Mouse (Mus musculus) neural tube, embryonic 14.5 days (tissue): ENCODE measurements around the gene 2900092C05Rik. TPM values are rescaled to one million over a fixed set of nuclear protein-coding genes. Genes with fewer than 3 reads are reported as not detected.

Experiments used
- polyA plus RNA-seq: library from polyadenylated mRNA; unstranded; fragments of >200 nt; fragmentation: Nextera tagmentation; extraction: Ambion mirVana; gene quantifications from 2 replicates; pipeline ENCODE4 v1.2.1, GENCODE M21; 2014

The 2900092C05Rik gene
- polyA plus RNA-seq, 1 experiment from 2014 or later, result not detected

Other genes with a start within 250 kb of the 2900092C05Rik start
- gene Vmn1r81, start 244.2 kb upstream of the 2900092C05Rik start, polyA plus RNA-seq, result 0.01 TPM in 1 of 2 replicates, not detected in the other
- gene Vmn1r82, start 212.1 kb upstream of the 2900092C05Rik start, polyA plus RNA-seq, result not detected in 2 replicates
- not detected in 2 replicates for gene Vmn1r83, start 183.0 kb upstream of the 2900092C05Rik start, polyA plus RNA-seq
- gene Vmn1r84, start 143.2 kb upstream of the 2900092C05Rik start, polyA plus RNA-seq, result not detected in 2 replicates
- gene Zfp551, start 89.8 kb upstream of the 2900092C05Rik start, polyA plus RNA-seq, result 12.0 and 12.9 TPM in 2 replicates
- 44.7 and 50.7 TPM in 2 replicates for gene Zfp606, start 34.2 kb upstream of the 2900092C05Rik start, polyA plus RNA-seq
- 0.01 TPM in 1 of 2 replicates, not detected in the other for gene Vmn2r53, start 96.3 kb downstream of the 2900092C05Rik start, polyA plus RNA-seq
- gene Vmn2r54, start 127.8 kb downstream of the 2900092C05Rik start, polyA plus RNA-seq, result not detected in 2 replicates
- not detected in 2 replicates for gene Vmn2r55, start 172.5 kb downstream of the 2900092C05Rik start, polyA plus RNA-seq
- gene Vmn2r56, start 222.5 kb downstream of the 2900092C05Rik start, polyA plus RNA-seq, result 0.08 TPM in 1 of 2 replicates, not detected in the other